Mouse (Mus musculus): ENCODE results near the gene Ugt2b1. TPM values are rescaled to one million over a fixed set of nuclear protein-coding genes. Genes with fewer than 3 reads are reported as not detected.
"Not testable (repeated sequence)": the region's sequence is repeated elsewhere in the genome, so short reads cannot be mapped to it uniquely, and the experiment has no call there.

The Ugt2b1 gene
- polyA plus RNA-seq (2015; fragmentation: Nextera tagmentation; extraction: Ambion mirVana) = not detected in 2 replicates

DNA sequence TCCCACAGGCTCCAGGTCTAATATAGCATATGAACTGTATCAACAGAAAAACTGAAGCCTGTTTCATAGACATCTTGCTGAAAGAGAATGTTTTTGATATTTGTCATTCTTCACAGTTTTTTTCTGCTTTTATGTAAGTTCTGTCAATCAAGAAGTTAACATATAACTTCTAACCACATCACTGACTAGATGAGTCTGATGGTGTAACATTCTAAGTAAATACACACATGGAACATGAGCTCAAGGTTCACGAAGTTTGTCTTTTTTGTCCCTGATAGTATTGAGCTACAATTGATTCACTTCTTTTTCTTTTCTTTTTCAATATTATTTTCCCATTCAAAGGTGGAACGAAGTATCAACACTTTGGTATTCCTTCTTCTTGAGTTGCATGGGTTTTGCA, at the start of gene Ugt2b1:
TSS of gene Ugt2b1 (minus strand) at position 105 of the 400 bp plus-strand sequence.
- H3K4me3 ChIP-seq = no peak within 1 kb of the TSS

DNA sequence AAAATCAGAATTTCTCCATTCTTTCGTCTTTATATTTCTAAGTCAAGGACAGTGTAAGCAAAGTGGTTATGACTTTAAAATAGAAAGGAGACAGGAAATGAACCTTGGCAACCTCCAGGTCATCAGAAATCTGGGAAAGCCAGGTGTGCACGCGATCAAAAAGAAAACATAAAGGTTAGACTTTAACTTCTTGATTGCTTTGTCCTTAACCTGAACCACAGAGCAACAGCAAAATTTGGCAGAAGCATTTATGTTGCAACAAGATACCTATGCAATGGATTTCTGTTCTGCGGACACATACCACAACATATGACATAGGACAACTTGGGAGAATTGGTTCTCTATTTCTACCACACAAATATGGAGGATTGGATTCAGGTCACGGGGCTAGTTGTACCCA, 40.9 kb upstream of the Ugt2b1 start:
- H3K27me3 ChIP-seq; ATAC-seq (replicated peaks); H3K27ac ChIP-seq (replicated peaks): not testable (repeated sequence)

More for the DNA sequence above, at the start of gene Ugt2b1:
- no peaks in the 10 kb centered on the region for H3K36me3 ChIP-seq
- H3K4me1 ChIP-seq = no peaks in the 10 kb centered on the region
- H3K27ac ChIP-seq (replicated peaks) = no peak within 1 kb of the TSS
- no peak within 1 kb of the TSS for H3K4me2 ChIP-seq (replicated peaks)
- 90% methylated on average over 2 of the region's 2 CpGs for WGBS
- no peak within 1 kb of the TSS for H3K9ac ChIP-seq (replicated peaks)
- H3K9me3 ChIP-seq = no peaks in the 10 kb centered on the region
- no peaks in the 10 kb centered on the region for H3K27me3 ChIP-seq
- ATAC-seq (replicated peaks) = no peak

DNA sequence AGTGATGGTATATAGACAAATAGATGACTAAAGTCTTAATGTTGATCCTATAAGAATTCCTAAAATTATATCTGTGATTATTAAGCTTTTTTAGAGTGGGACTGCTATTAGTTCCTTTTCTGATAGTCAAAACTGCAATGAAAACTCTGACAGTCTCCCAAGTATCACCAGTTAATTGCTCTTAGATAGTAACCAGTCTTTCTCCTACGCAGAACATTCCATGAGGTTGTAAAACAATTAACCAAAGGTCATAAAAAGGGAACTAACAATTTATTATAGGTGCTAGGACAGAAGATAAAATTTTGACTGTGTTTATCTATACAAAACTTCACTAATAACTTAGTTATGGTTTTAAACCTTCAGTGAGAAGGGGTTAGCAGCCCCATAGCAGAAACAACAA, 36.5 kb upstream of the Ugt2b1 start:
- not testable (repeated sequence) for ATAC-seq (replicated peaks); H3K36me3 ChIP-seq; H3K27ac ChIP-seq (replicated peaks); H3K4me2 ChIP-seq (replicated peaks); H3K27me3 ChIP-seq; H3K4me1 ChIP-seq; H3K9ac ChIP-seq (replicated peaks); H3K9me3 ChIP-seq; H3K4me3 ChIP-seq
- WGBS = 91% methylated on average over 1 of the region's 1 CpGs

More for the DNA sequence above, 40.9 kb upstream of the Ugt2b1 start:
- H3K4me2 ChIP-seq (replicated peaks); H3K9ac ChIP-seq (replicated peaks); H3K4me1 ChIP-seq; H3K4me3 ChIP-seq; H3K9me3 ChIP-seq; H3K36me3 ChIP-seq: not testable (repeated sequence)
- WGBS = 95% methylated on average over 5 of the region's 5 CpGs

DNA sequence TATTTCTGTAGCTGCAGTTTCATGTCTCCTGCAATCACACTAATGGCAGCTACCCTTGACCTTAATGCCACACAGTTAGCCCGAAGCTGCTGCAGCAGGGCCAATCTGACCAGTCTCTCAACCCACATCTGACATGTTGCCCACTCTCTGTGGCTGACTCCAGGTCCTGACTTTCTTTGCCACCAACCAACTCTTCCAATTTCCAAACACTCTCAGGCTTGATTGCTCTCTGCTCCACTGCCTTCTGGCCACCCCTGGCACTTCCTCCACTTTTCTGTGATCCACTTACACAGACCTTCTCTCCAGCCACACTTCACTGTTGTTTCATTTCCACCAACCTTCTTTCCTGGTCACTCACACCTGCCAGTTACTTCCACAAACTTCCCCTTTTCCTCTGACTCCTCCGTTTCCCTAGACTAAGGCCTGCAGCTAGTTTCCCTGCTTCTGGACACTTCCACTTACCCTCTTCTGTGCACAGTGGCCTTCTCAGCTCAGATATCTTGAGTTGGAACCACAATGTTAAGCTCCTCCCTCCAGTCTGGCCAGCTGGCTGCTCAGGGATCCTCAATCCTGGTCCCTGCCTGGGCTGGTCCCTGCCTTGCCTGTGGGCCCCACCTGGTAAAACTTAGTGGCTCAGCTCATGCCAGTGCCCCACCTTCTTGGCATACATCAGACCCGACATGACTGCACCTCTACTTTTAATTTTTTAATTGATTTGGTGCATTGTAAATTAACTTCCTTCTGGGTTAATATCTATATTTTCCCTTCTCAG, 35.4 kb upstream of the Ugt2b1 start:
- H3K27me3 ChIP-seq = no peaks in the 10 kb centered on the region
- H3K4me3 ChIP-seq = no peak overlapping the region
- 90% methylated on average over 3 of the region's 3 CpGs for WGBS
- no peaks in the 10 kb centered on the region for H3K9me3 ChIP-seq
- H3K4me2 ChIP-seq (replicated peaks) = no peak overlapping the region
- H3K9ac ChIP-seq (replicated peaks) = no peak overlapping the region
- ATAC-seq (replicated peaks) = no peak
- H3K4me1 ChIP-seq = no peaks in the 10 kb centered on the region
- no peak overlapping the region for H3K27ac ChIP-seq (replicated peaks)
- no peaks in the 10 kb centered on the region for H3K36me3 ChIP-seq

DNA sequence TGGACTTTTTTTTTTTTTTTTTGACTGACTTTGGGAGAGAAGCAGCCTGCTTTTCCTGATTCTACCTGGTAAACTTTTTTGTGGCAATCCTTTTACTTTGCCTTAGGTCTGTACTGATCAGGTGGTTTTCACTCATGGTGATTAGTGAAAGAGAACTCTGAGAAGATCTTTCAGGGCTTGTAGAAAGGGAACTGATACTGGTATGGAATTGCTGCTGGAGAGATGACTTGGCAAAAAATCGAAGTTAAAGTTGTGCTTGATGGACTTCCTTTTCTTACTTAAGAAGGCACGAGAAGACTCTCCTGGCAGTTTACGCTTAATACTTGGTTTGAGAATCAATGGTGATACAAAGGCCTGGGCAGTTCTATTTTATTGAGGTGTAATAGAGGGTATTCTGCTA, 34.2 kb upstream of the Ugt2b1 start:
- Histone ChIP-seq H3K9me3 (no peaks in the 10 kb centered on the region), H3K9ac (replicated peaks) (no peak overlapping the region), H3K27me3 (no peaks in the 10 kb centered on the region), H3K27ac (replicated peaks) (no peak overlapping the region), H3K4me2 (replicated peaks) (no peak overlapping the region), H3K36me3 (no peaks in the 10 kb centered on the region), H3K4me1 (no peaks in the 10 kb centered on the region), H3K4me3 (no peak overlapping the region)
- 84% methylated on average over 3 of the region's 3 CpGs for WGBS
- ATAC-seq (replicated peaks) = no peak

DNA sequence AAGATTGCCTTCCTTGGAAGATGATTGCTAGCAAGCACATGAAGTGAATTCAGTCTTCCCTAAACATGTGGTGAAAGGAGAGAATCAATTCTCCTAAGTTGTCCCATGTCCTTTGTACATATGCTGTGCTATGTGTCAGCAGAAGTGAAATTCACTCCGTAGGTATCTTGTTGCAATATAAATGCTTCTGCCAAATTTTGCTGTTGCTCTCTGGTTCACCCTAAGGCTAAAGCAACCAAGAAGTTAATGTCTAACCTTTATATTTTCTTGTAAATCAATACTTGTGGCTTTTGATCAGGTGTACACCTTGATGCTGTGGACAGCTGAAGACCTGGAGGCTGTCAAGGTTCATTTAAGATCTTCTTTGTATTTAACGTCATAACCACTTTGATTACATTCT, 15.8 kb upstream of the Ugt2b1 start:
- no peak for ATAC-seq (replicated peaks)
- Histone ChIP-seq H3K9ac (replicated peaks) (no peak overlapping the region), H3K27me3 (no peaks in the 10 kb centered on the region), H3K9me3 (no peaks in the 10 kb centered on the region; the same call in 1 of the 2 replicates), H3K4me2 (replicated peaks) (no peak overlapping the region), H3K4me1 (no peaks in the 10 kb centered on the region), H3K36me3 (no peaks in the 10 kb centered on the region), H3K27ac (replicated peaks) (no peak overlapping the region), H3K4me3 (no peak overlapping the region)
- WGBS = 96% methylated on average over 2 of the region's 2 CpGs

DNA sequence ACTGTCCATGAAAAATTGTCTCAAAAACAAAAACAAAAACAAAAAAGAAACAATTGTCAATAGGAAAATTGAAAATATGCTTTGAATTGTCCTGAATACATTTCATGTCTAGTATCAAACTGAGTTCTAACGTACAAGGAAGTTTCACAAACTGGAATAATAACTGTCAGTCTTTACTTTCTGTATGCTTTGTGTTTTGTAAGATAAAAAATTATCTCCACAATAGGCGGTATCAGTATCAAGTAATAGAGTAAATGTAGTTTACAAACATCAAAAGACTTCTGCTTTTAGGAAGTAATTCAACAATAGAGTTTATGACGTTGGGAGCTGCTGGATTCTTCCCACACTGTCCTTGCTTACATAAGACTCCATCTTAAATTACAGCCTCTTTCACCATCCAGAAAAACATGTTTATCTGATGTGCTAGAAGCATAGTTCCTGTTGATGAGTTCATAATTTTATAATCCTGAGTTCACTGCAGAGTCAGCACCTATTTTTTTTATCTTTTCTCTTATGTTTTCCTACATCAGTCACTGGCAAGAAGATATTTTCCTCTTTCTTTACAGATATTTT, 5.6 kb downstream of the Ugt2b1 start:
- WGBS = 73% methylated on average over 3 of the region's 3 CpGs
- Histone ChIP-seq H3K4me2 (replicated peaks) (no peak overlapping the region), H3K9ac (replicated peaks) (no peak overlapping the region), H3K27ac (replicated peaks) (no peak overlapping the region), H3K4me1 (no peaks in the 10 kb centered on the region), H3K27me3 (no peaks in the 10 kb centered on the region), H3K4me3 (no peak overlapping the region), H3K36me3 (no peaks in the 10 kb centered on the region), H3K9me3 (no peaks in the 10 kb centered on the region)
- ATAC-seq (replicated peaks) = no peak

DNA sequence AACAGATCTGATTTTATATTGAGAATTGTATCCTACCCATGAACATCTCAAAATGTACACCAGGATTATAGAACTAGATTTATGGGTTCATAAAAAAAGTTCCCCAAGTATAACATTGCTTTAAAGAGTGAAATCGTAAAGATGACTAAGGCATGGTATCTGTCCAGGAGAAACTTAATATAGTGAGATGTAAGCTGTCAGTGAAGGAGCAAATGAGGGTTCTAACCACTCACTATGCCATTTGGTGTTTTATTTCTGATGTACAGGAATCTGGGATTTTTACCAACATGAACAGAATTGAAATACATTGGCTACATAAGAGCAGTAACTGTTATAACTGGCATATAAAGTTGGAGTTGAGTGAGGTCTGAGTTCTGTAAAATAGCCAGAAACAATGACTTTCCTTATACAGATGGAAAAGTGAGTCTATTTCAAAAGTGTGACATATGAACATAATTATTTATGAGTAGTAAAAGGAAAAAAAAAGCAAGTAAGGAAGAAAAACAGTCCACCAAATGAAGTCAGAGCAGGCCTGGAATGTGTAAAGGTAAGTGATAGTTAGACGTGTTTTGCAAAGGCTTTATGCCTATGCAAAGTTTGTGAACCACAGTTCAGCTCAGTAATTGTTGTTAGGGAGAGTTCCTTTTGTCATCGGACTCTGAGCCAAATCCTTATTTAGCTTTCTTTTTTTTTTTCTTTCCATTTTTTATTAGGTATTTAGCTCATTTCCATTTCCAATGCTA, 14.8 kb downstream of the Ugt2b1 start:
- WGBS = 87% methylated on average over 3 of the region's 3 CpGs
- no peak overlapping the region for H3K4me2 ChIP-seq (replicated peaks)
- no peaks in the 10 kb centered on the region for H3K36me3 ChIP-seq
- no peak overlapping the region for H3K27ac ChIP-seq (replicated peaks)
- H3K27me3 ChIP-seq = no peaks in the 10 kb centered on the region
- no peaks in the 10 kb centered on the region for H3K4me1 ChIP-seq
- H3K4me3 ChIP-seq = no peak overlapping the region
- no peak overlapping the region for H3K9ac ChIP-seq (replicated peaks)
- H3K9me3 ChIP-seq = no peaks in the 10 kb centered on the region
- no peak for ATAC-seq (replicated peaks)

DNA sequence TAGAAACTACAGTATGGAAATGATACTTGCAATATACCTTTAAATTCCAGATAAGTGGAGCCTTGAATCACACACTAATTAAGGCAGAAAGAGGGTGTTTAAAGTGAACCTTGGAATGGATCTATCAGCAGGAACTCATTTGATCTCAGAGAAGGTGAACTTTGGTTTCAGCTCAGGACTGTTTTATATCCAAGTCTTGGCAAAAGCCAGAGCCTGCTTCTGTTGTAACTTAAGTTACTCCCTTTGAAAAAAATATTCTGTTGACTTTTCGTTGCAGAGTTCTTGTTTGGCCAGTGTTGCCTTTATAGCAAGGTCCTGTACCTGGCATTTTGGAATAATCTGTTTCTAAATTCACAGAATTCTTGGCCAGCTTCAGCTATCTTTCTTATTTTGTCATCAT, 15.6 kb downstream of the Ugt2b1 start:
- Histone ChIP-seq H3K4me3 (no peak overlapping the region), H3K36me3 (no peaks in the 10 kb centered on the region), H3K9me3 (no peaks in the 10 kb centered on the region), H3K4me2 (replicated peaks) (no peak overlapping the region), H3K27ac (replicated peaks) (no peak overlapping the region), H3K4me1 (no peaks in the 10 kb centered on the region), H3K27me3 (no peaks in the 10 kb centered on the region), H3K9ac (replicated peaks) (no peak overlapping the region)
- WGBS = 76% methylated on average over 1 of the region's 1 CpGs
- ATAC-seq (replicated peaks) = no peak

DNA sequence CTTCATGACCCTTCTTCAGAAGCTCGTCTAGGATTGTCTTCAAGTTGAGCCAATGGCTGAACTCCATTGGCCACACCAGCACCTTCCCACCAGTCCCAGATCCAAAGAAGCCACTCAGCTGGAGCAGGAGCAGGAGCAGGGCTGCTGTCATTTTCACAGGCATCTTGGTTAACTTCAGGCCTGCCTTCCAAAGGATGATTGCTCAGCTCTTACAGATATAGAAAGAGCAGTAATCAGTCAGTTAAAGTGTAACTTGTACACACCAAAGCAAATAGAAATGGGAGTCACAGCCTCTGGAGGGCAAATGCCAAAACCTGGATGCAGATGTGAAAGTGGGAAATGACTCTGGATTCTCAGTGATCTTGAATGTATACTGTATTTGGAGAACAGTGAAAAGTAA, 19.6 kb downstream of the Ugt2b1 start, which contains the start of gene Ugt2b34:
TSS of gene Ugt2b34 (minus strand) at position 180 of the 400 bp plus-strand sequence.
- ATAC-seq (replicated peaks) = no peak
- Histone ChIP-seq H3K4me1 (no peaks in the 10 kb centered on the region), H3K36me3 (no peaks in the 10 kb centered on the region), H3K27me3 (no peaks in the 10 kb centered on the region), H3K4me2 (replicated peaks) (no peak within 1 kb of the TSS), H3K4me3 (no peak within 1 kb of the TSS), H3K27ac (replicated peaks) (no peak within 1 kb of the TSS), H3K9me3 (no peaks in the 10 kb centered on the region), H3K9ac (replicated peaks) (no peak within 1 kb of the TSS)
- WGBS = 88% methylated on average over 1 of the region's 1 CpGs

DNA sequence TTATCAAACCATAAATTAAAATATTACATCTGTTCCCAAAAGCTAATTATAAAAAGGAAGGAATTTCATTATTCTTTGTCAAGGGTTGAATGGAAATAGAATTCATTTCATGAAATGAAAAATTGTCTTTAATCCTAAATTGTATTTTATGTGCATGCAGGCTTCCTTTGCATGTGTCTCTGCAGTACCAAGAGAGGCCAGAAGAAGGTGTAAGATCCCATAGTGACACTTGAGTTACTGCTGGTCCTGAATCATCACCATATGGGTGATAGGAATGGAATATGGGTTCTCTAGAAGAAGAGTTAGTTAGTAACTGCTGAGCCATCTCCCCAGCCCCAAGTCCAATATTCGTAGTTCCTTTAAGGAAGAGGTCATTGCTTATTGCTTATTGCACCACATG, 36.4 kb downstream of the Ugt2b1 start:
- Histone ChIP-seq H3K27ac (replicated peaks) (no peak overlapping the region), H3K4me1 (no peaks in the 10 kb centered on the region), H3K36me3 (no peaks in the 10 kb centered on the region), H3K4me3 (no peak overlapping the region), H3K4me2 (replicated peaks) (no peak overlapping the region), H3K9ac (replicated peaks) (no peak overlapping the region), H3K9me3 (no peaks in the 10 kb centered on the region), H3K27me3 (no peaks in the 10 kb centered on the region)
- WGBS = 77% methylated on average over 1 of the region's 1 CpGs
- no peak for ATAC-seq (replicated peaks)

DNA sequence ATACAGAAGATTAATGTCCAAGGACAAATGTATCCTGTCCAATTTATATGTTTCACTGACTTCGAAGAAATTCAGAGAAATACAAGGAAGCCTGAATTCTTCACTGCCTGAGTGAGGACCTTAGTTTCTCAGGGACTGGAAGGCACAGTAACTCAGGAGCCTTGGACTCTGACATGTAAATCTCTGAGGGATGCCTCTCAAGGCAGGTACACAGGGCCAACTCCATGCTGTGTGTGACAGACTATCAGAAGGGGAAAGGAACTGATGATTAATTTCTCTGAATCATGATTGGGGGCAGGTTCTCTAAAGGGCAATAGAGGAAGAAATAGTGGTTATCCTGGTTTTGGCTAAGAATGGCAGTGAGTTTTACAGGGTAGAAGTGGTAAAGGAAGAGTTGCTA, 37.9 kb downstream of the Ugt2b1 start:
- H3K4me2 ChIP-seq (replicated peaks) = no peak overlapping the region
- no peak overlapping the region for H3K4me3 ChIP-seq
- no peaks in the 10 kb centered on the region for H3K4me1 ChIP-seq
- H3K9me3 ChIP-seq = no peaks in the 10 kb centered on the region
- no peaks in the 10 kb centered on the region for H3K27me3 ChIP-seq
- H3K27ac ChIP-seq (replicated peaks) = no peak overlapping the region
- ATAC-seq (replicated peaks) = no peak
- H3K36me3 ChIP-seq = no peaks in the 10 kb centered on the region
- 74% methylated on average over 1 of the region's 1 CpGs for WGBS
- no peak overlapping the region for H3K9ac ChIP-seq (replicated peaks)
